Mouse (Mus musculus) heart, adult 18-20 months (tissue): Measurements from ENCODE around the gene Pigp. TPM values are rescaled to one million over a fixed set of nuclear protein-coding genes. Genes with fewer than 3 reads are reported as not detected.
"Not testable (repeated sequence)": the region's sequence is repeated elsewhere in the genome, so short reads cannot be mapped to it uniquely, and the experiment has no call there.

Experiments
- DNase-seq, 2 experiments: peaks; one replicate each; pipeline ENCODE4 v3.0.0; 2021 to 2022; ENCODE audit warnings: mixed read lengths in 1 of 2
- total RNA-seq, 2 experiments: library from RNA; stranded (reverse); gene quantifications; 2 replicates each; pipeline ENCODE4 v1.2.3; 2021

Pigp gene
- total RNA-seq, 2 experiments from 2014 or later = 119 to 125 TPM

- DNase-seq = no peak
Measured at GRCm38 (mm10) chr16:94360578-94361350, 10.9 kb downstream of the Pigp start.

GRCm38 (mm10) chr16:94358091-94358490 lies 13.6 kb downstream of the Pigp start:
- no peak for DNase-seq

GRCm38 (mm10) chr16:94356776-94357494 lies 14.7 kb downstream of the Pigp start:
- DNase-seq = no peak

GRCm38 (mm10) chr16:94356046-94356445 lies 15.6 kb downstream of the Pigp start:
- no peak for DNase-seq

- DNase-seq = peak; percentile 23 to 26
Measured at GRCm38 (mm10) chr16:94354450-94354849, 17.2 kb downstream of the Pigp start.

GRCm38 (mm10) chr16:94350287-94350677 lies 21.4 kb downstream of the Pigp start:
- no peak for DNase-seq

GRCm38 (mm10) chr16:94349588-94350286 lies 21.9 kb downstream of the Pigp start:
- no peak for DNase-seq

GRCm38 (mm10) chr16:94348779-94349178 lies 22.9 kb downstream of the Pigp start:
- no peak for DNase-seq

- peak in 1 of 2 experiments; percentile 23 for DNase-seq
Measured at GRCm38 (mm10) chr16:94347080-94347731, 24.4 kb downstream of the Pigp start.

- DNase-seq = no peak
Measured at GRCm38 (mm10) chr16:94345733-94346132, 25.9 kb downstream of the Pigp start.

- not testable (repeated sequence) for DNase-seq
Measured at GRCm38 (mm10) chr16:94339164-94340160, 32.2 kb downstream of the Pigp start.

- DNase-seq = no peak
Measured at GRCm38 (mm10) chr16:94335656-94336055, 36.0 kb downstream of the Pigp start.

GRCm38 (mm10) chr16:94331886-94332252 lies 39.8 kb downstream of the Pigp start:
- DNase-seq = peak; percentile 60 to 89

- DNase-seq = no peak
Measured at GRCm38 (mm10) chr16:94331233-94331885, 40.3 kb downstream of the Pigp start.

GRCm38 (mm10) chr16:94330429-94330828 lies 41.2 kb downstream of the Pigp start:
- DNase-seq = no peak

- DNase-seq = no peak
Measured at GRCm38 (mm10) chr16:94328881-94329867, 42.5 kb downstream of the Pigp start.

- DNase-seq = peak; percentile 76 to 83
Measured at GRCm38 (mm10) chr16:94327781-94328711, 43.6 kb downstream of the Pigp start, which contains the start of gene Ripply3. TSS of gene Ripply3 (plus strand) at chr16:94328420.

- no peak for DNase-seq
Measured at GRCm38 (mm10) chr16:94326008-94326407, 45.6 kb downstream of the Pigp start.
